Mouse (Mus musculus) spleen, adult 2 months (tissue): Measurements from ENCODE around the gene Gm17542.

ENCODE experiments used
- CTCF ChIP-seq: fragments of 200-500 bp; IDR thresholded peaks from 2 replicates; pipeline ENCODE4 v1.5.1; 2011; ENCODE audit warnings: mild to moderate bottlenecking, inconsistent platforms; ENCODE audit not compliant: insufficient read depth, insufficient read length, insufficient replicate concordance; ENCODE audit errors: extremely low read depth
- POLR2A ChIP-seq: fragments of 200-500 bp; IDR thresholded peaks from 2 replicates; pipeline ENCODE4 v1.6.1; 2011; ENCODE audit warnings: low read depth, low read length, inconsistent platforms

- TF ChIP-seq CTCF (no peak), POLR2A (no peak)
These were observed 3.2 kb downstream of the Gm17542 start for GRCm38 (mm10) chr10:58714789-58715148.
